Mouse (Mus musculus): Measurements from ENCODE around the gene Gm44973.

DNA sequence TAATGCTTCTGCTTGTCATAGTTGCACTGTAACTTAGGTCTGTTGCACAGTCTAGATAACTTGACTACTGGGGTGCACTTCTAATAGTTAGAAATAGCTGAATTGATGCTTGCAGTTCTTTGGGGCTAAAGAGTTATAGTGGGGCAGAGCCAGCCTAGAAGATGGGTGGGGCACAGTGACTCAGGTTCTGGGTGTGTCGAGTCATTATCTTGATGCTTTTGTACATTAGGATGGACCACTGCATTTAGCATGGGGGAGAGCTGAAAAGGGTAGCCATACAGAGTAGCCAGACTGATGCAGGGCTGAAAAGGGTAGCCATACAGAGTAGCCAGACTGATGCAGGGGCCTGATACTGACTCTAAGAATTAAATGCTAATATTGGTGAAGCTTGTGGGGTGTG is 58.3 kb downstream of the Gm44973 start:
- no peak for TF ChIP-seq CTCF (IDR thresholded peaks at IDR 0.05; ENCODE audit: extremely low read depth, insufficient read length, insufficient replicate concordance, low read depth, low read length)
- no peak for TF ChIP-seq POLR2A (IDR thresholded peaks at IDR 0.05; ENCODE audit: low read depth, low read length)
